Mouse (Mus musculus): ENCODE results near the gene Snx29.
"Not testable (repeated sequence)": the region's sequence is repeated elsewhere in the genome, so short reads cannot be mapped to it uniquely, and the experiment has no call there.

Snx29 gene

GRCm38 (mm10) chr16:11477591-11477990 lies 154.9 kb downstream of the Snx29 start:
- in situ Hi-C loops (cut with MseI, MboI) = loop anchor here in 1 of 2 experiments (10.0 kb wide), 1 partner anchor 127 kb away; no protein-coding TSS in a partner anchor

GRCm38 (mm10) chr16:11479605-11480004 lies 156.9 kb downstream of the Snx29 start:
- in situ Hi-C loops (cut with MseI, MboI) = loop anchor here in 1 of 2 experiments (10.0 kb wide), 1 partner anchor 125 kb away; no protein-coding TSS in a partner anchor

DNA sequence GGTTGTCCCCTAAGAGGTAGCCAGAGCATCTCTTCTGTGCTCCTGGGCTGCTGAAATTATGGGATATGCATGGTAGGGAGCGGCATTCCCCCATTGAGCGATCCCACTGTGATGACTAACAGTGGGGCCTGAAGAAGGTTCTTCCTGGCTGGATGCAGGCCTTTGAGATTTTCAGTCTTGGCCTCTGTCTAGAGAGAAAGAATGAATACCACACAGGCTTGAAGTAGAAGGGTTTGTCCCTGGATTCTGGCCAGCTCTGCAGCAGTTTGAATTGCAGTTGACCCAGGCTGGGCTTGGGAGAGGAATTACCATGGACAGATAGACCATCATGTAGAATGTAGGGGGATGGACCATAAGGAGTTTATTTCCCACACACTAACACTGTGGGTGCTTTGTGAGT lies 159.5 kb downstream of the Snx29 start:
- in situ Hi-C loops (cut with MseI, MboI) = no loop called here

DNA sequence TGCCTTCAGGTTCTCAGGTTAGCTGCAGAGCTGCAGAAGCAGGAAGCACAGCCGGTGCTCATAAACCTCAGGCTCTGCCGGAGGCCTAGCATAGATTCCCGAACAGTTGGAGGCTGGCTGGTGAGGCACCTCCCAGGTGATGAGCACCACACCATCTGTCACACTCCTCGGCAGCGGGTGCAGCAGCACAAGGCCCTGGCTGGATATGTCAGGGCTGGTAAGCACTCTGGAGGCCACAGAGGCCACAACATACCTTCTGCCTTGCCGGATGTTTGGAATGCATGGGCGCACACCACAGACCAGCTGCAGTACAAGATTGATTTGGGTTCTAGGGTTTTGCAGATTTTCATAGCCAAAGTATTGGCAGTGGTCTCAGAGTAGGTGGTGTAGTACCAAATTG lies 172.2 kb downstream of the Snx29 start:
- in situ Hi-C loops (cut with MseI, MboI) = no loop called here

- in situ Hi-C loops (cut with MseI, MboI) = no loop called here
Measured at GRCm38 (mm10) chr16:11495923-11496616, 173.4 kb downstream of the Snx29 start.

GRCm38 (mm10) chr16:11496721-11497120 lies 174.0 kb downstream of the Snx29 start:
- in situ Hi-C loops (cut with MseI, MboI) = no loop called here

GRCm38 (mm10) chr16:11500061-11500460 lies 177.4 kb downstream of the Snx29 start:
- in situ Hi-C loops (cut with MseI, MboI) = no loop called here

DNA sequence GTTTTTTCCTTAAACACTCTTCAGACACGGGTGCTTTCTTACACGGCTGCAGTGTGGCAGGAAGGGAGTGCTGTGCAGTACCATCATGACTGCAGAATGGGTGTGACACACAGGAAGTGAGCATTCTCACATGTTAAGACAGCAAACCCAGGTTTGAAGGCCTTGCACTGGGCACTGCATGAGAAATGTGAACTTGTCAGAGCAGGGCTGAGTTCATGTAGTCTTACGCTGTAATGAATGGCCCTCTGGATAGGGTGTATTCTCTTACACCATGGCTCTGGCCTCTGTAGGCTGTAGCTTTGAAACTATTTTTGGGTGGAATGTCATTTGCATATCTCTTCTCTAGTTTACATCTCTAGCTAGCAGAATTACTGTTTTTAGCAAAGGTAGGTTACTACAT lies 178.4 kb downstream of the Snx29 start:
- in situ Hi-C loops (cut with MseI, MboI) = no loop called here

DNA sequence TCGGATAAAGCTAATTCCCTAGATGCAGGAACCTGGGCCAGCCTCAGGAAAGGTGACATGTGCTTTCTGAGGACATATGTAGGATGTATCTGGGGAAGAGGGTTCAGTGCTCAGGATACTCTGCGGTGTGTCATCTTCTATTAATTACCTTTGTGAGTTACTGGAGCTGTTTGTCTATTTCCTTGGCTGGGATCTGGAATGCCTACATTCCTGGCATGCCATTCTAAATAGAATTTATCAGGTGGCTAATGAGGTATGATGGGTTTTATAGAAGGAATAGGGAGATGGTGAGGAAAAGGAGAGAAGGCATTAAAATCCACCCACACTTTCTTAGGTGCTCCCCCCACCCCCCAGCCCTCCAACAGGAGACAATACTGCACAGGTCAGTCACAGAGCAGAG lies 178.9 kb downstream of the Snx29 start:
- in situ Hi-C loops (cut with MseI, MboI) = no loop called here

DNA sequence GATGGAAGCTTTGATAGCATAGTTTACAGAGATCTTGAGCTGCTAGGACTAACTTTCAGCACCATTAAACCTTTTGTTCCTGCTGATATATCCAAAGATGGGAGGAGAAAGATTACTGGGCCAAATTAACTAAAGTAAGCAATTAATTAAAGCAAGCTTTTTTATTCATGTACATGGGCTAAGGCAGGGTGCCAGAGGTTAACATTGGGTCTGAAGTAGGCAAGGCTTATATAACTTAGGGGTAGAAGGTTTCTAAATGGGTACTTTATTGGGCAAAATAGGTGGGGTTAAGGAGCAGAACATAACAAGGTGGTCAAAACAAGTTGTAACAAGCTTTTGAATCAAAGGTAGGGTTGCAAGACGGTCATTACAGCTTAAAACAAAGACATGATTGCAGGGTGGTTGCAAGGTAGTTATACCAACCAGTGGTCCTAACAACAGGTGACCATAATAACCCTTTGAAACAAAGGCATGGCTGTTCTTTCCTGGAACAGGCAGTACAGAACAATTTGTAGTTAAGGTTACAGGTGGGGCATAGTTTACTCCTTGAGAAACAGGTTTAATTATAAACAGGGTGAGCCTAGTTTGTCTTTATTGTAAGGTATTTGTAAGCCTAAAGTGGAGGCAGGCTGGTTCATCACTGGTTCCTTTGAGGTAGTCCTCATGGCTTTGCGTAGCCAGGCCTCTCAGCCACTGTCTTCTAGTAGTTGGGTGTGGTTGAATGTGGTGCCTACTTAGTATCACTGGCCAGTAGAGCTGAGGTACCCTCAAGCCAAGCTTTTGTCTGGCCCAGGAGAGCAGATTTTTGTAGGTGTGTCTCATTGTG lies 182.2 kb downstream of the Snx29 start:
- in situ Hi-C loops (cut with MseI, MboI) = no loop called here

DNA sequence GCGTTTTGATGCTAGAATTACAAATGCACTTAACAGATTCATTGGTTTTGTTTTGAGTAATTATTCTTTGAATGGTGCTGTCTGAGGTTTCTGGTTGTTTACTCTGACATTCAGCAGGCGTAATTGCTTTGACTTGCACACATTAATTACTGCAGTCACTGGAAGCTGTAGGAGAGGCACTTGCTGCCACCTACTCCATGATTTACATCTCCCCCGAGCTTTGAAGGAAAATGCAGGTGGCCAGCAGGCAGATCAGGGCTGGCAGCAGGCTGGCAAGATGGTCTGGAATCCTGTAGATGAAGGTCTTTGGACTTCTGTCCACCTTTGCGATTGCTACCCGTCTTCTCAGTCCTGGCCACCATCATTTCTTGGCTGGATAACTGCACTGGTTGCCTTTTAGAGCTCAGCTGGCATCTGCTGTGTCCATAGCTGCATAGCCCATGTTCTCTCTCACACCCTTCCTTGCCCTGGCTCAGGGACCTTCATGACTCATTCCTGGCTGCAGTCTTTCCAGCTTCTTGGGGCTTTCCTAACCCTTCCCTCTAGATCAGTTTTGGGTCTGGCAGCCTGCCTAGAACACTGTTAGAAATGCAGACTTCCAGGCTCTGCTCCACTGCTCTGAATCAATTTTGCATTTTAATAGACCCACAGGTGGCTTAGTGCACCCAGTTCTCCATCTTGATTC lies 182.9 kb downstream of the Snx29 start:
- in situ Hi-C loops (cut with MseI, MboI) = no loop called here

DNA sequence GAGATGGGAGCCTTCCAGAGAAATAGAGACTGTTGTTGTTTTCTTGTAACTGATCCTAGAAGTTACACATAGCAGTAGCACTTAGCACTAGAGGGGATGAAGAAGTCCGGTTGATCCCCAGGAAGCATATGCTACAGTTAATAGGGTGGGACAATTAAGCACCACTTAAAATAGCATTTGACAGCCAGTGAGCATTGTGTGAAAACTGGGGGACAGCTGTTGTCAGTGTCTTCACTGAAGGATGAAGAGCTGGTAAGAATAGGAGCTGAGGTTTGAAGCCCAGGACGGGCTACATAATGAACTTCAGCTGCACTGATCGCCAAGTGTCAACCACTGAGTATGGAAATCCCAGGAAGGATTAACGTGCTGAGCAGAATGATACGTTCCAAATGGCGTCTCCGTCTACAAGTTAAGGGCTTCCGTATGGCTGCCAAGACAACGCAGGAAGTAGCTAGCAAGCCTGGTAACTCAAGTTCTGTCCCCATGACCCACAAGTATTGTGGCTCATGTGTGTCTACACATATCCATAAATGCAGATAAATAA lies 184.6 kb downstream of the Snx29 start:
- in situ Hi-C loops (cut with MseI, MboI) = no loop called here

DNA sequence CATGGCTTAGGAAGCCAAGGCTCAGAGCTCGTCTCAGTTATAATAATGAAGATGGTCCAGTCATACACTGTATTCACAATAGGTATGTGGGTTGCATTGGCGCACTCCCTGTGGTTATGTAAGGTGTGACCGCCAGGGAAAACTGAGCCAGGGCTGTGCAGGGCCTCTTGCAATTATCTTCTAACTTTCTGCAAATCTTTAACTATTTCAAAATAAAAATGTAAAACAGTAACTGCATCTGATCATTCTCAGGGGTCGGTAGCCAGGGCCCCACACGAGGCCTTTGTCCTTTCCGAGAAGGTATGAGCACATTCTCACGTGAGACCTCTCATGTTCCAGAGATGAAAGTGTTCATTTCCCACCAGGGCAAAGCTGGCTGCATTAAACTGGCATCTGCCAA lies 185.6 kb downstream of the Snx29 start:
- in situ Hi-C loops (cut with MseI, MboI) = no loop called here

- in situ Hi-C loops (cut with MseI, MboI) = no loop called here
Measured at GRCm38 (mm10) chr16:11510416-11510815, 187.7 kb downstream of the Snx29 start.

- in situ Hi-C loops (cut with MseI, MboI) = no loop called here
Measured at GRCm38 (mm10) chr16:11510854-11511253, 188.1 kb downstream of the Snx29 start.

DNA sequence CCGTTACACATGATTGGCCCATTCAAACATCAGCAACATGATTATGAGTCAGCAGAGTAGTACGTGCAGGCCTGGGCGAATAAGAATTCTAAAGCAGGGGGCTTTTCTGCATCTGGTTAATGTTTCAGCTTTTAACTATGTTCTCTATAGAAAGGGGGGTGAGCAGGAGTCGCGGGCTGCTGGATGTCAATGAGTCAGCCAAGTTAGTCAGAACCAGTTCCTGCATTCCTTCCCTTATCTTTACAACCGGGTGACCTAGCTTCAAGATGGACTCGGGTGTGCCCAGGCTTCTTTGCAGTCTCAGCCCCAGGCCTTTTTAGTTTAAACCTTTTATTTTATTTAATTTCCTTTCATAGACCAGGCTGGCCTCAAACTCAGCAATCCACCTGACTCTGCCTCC lies 189.0 kb downstream of the Snx29 start:
- in situ Hi-C loops (cut with MseI, MboI) = not testable (repeated sequence)

- in situ Hi-C loops (cut with MseI, MboI) = no loop called here
Measured at GRCm38 (mm10) chr16:11516681-11517080, 194.0 kb downstream of the Snx29 start.

DNA sequence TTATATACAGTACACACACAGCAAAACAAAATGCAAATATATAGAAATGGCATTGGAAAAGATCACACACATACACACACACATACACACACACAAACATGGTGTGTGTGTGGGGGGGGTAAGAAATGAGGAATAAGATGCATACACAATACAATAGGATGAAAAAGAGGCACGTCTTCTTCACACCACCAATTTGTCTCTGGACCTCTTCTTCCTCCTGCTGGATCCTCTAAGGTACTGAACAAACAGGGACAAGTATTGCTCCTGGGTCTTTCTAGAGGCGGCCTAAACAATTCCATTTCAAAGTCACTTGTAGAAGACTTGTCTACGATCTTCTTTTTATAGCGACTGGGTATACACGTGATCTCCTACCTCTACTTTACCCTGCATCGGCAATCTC lies 194.7 kb downstream of the Snx29 start:
- in situ Hi-C loops (cut with MseI, MboI) = no loop called here

DNA sequence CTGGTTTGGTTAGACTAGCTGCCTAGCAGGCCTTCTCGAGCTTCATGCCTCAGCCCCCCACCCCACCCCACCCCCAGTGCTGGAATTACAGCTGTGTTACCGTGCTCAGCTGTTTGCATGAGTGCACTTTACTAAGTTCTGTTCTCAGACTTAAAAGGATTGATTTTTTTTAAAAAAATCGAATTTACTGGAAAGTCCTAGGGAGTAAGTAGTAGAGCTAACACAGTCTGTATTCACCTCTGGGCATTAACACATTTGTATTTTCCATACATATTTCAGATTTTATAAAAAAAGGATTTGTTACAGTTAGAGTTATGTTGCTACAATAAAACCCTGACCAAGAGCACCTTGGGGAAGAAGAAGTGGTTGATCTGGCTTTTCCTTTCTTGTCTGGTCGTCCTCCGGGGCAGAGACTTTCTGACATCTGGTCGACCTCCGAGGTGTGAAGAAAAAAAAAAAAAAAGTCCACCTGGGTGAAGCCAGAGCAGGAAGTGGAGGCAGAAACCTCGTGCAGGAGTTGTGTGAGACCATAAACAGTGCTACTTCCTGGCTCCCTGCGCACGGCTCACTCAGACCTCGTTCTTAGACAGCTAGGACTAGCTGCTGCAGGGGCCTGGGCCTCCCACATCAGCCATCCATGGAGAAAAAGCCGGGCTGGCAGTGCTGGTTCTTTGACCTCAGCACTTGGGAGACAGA lies 196.2 kb downstream of the Snx29 start:
- in situ Hi-C loops (cut with MseI, MboI) = no loop called here

DNA sequence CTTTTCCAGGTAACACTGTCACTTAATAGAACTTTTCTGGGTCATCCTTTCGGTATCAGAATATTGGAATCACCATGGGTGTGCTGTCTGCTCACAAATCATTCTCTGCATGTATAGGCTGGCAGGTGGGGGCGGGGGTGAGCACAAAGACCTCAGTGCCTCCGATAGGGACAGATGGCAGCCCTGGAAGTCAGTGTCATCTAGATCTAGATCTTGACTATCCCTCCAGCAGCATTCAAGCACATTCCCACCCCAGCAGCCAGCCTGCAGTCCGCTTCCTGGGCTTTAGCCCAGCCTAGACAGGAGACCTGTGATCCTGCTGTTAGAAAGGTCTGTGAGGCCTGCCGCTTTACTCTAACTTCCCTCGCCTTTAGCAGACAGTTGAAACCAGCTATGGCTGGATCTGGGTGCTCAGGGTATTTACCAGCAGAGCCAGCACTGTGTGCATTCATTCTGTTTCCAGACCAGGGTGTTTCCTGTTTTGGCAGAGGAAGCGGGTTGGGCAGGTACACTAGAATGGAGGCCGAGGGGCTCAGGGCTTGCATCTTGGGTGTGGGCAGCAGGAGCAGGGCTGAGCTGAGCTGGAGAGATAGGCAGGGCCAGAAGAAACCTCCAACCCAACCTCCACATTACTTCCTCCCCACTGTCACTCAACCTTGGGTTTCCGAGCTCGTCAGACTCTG lies 203.5 kb downstream of the Snx29 start:
- in situ Hi-C loops (cut with MseI, MboI) = no loop called here

DNA sequence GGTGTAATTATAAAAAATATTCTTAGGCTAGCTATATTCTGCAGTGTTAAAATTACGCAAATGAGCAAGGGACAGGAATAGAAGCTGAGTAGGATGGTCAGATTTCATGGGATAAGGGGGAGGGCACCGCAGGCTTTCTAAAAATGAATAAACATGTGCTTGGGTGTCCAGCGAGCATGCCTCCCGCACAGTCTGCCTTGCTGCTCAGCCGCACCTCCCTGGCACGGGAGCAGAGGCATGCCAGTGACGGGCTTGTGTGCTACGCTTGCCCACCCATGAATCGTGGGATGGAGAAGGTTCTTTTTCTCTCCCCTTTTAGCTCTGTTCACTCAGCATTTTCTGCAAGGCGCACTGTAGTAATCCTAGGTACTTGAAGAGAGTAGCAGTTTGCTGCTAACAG lies 204.3 kb downstream of the Snx29 start:
- in situ Hi-C loops (cut with MseI, MboI) = no loop called here
